Mouse (Mus musculus) ovary, postnatal 36 days (tissue): ENCODE results near the gene Gabrg2.

Experiments
- DNase-seq: peaks from one replicate; pipeline ENCODE4 v3.0.0; 2022; ENCODE audit warnings: low spot score, mixed read lengths

Gabrg2 gene

GRCm38 (mm10) chr11:42000190-42001098 lies at the start of gene Gabrg2:
Gene Gabrg2, minus strand, starts transcription at chr11:42000857.
- no peak for DNase-seq

- no peak for DNase-seq
These were observed 47.5 kb upstream of the Gabrg2 start for GRCm38 (mm10) chr11:42048201-42048600.

- DNase-seq, result peak; percentile 69
These were observed 1.2 kb downstream of the Gabrg2 start for GRCm38 (mm10) chr11:41999468-41999881.

GRCm38 (mm10) chr11:41980152-41980551 lies 20.5 kb downstream of the Gabrg2 start:
- DNase-seq, result no peak

- DNase-seq, result no peak
These were observed 32.1 kb downstream of the Gabrg2 start for GRCm38 (mm10) chr11:41968595-41968994.

- no peak for DNase-seq
These were observed 38.0 kb downstream of the Gabrg2 start for GRCm38 (mm10) chr11:41962706-41963105.

- DNase-seq, result no peak
These were observed 47.1 kb downstream of the Gabrg2 start for GRCm38 (mm10) chr11:41953550-41953949.

GRCm38 (mm10) chr11:41951898-41952297 lies 48.8 kb downstream of the Gabrg2 start:
- no peak for DNase-seq

- DNase-seq, result no peak
These were observed 55.2 kb downstream of the Gabrg2 start for GRCm38 (mm10) chr11:41945471-41945870.

- DNase-seq, result no peak
These were observed 62.7 kb downstream of the Gabrg2 start for GRCm38 (mm10) chr11:41937979-41938378.

GRCm38 (mm10) chr11:41918864-41919263 lies 81.8 kb downstream of the Gabrg2 start:
- no peak for DNase-seq

GRCm38 (mm10) chr11:41914066-41914465 lies 86.6 kb downstream of the Gabrg2 start:
- no peak for DNase-seq

GRCm38 (mm10) chr11:41903661-41904060 lies 97.0 kb downstream of the Gabrg2 start:
- no peak for DNase-seq
